14 mouse cellular contexts compared by ENCODE assay signal in genomic region chr14:121359850-121360249, GRCm38 (mm10). TPM values are rescaled to one million over a fixed set of nuclear protein-coding genes. Genes with fewer than 3 reads are reported as not detected.
DNase-seq lines count a peak whose midpoint lies in the region; ATAC-seq and TF ChIP-seq lines count a peak whose summit lies in the region.
"Had no signal": no experiment of that assay in that cellular context is flagged by ENCODE, and none has a peak within 500 bp of the region (broad histone marks: within the 10 kb centered on the region; RNA-seq: fewer than 3 reads in every experiment).

No protein-coding gene starts in this region.

- H3K9me3 ChIP-seq in heart, embryonic 11.5 days (replicated peaks; ENCODE audit: control insufficient read depth, low read length) = 0 out of 2 replicates have a peak, but pooled peaks cover 4% of the 10 kb centered on the region
- H3K9me3 ChIP-seq in midbrain, embryonic 10.5 days (replicated peaks) = peaks cover 5% of the 10 kb centered on the region; the same call in 1 of the 2 replicates
- H3K9me3 ChIP-seq in midbrain, postnatal 0 days (ENCODE audit: low read length) = no peaks in the 10 kb centered on the region
- no peaks in the 10 kb centered on the region for H3K9me3 ChIP-seq in embryonic facial prominence, embryonic 15.5 days (replicated peaks)
- H3K9me3 ChIP-seq: heart, embryonic 13.5 days had no signal

- H3K4me2 ChIP-seq in heart, embryonic 11.5 days = no peak overlapping the region
- no peak overlapping the region for H3K4me2 ChIP-seq in midbrain, postnatal 0 days (ENCODE audit: low read depth, low read length, poor library complexity, severe bottlenecking)
- H3K4me2 ChIP-seq in embryonic facial prominence, embryonic 15.5 days (replicated peaks) = no peak overlapping the region
- H3K4me2 ChIP-seq: heart, embryonic 13.5 days; lung, embryonic 14.5 days had no signal

- no peak overlapping the region for H3K9ac ChIP-seq in heart, embryonic 11.5 days (ENCODE audit: low read depth, low read length)
- H3K9ac ChIP-seq in midbrain, postnatal 0 days (replicated peaks; ENCODE audit: low read length, poor library complexity, severe bottlenecking) = no peak overlapping the region
- no peak overlapping the region for H3K9ac ChIP-seq in embryonic facial prominence, embryonic 15.5 days
- H3K9ac ChIP-seq: lung, embryonic 14.5 days had no signal

- ATAC-seq in heart, embryonic 11.5 days (replicated peaks; ENCODE audit: insufficient number of reproducible peaks, low FRiP score, low TSS enrichment) = no peak
- no peak for ATAC-seq in midbrain, postnatal 0 days (ENCODE audit: low FRiP score)
- no peak for ATAC-seq in embryonic facial prominence, embryonic 15.5 days (ENCODE audit: insufficient number of reproducible peaks, low FRiP score, low TSS enrichment, low read depth)
- ATAC-seq in inflammation-experienced regulatory T-cells, adult 6 months = no peak

- peak overlapping the region; percentile 22; the same call in 1 of the 2 replicates for H3K27ac ChIP-seq in heart, embryonic 11.5 days (ENCODE audit: low read depth, low read length)
- H3K27ac ChIP-seq in midbrain, embryonic 10.5 days (replicated peaks) = 0 out of 2 replicates have a peak overlapping the region, but pooled peaks have one; percentile 19
- no peak overlapping the region for H3K27ac ChIP-seq in midbrain, postnatal 0 days (ENCODE audit: low read depth, low read length)
- H3K27ac ChIP-seq in embryonic facial prominence, embryonic 15.5 days (replicated peaks) = 0 out of 2 replicates have a peak overlapping the region, but pooled peaks have one; percentile 49

- 58% methylated on average over 8 of the region's 8 CpGs for WGBS in heart, embryonic 11.5 days (ENCODE audit: insufficient replicate concordance)
- 74% methylated on average over 8 of the region's 8 CpGs for WGBS in midbrain, embryonic 10.5 days
- 56% methylated on average over 8 of the region's 8 CpGs for WGBS in midbrain, postnatal 0 days
- WGBS in embryonic facial prominence, embryonic 15.5 days = 54% methylated on average over 8 of the region's 8 CpGs

- H3K27me3 ChIP-seq in heart, embryonic 11.5 days (ENCODE audit: control insufficient read depth, insufficient read depth, low read length) = no peaks in the 10 kb centered on the region
- H3K27me3 ChIP-seq in midbrain, embryonic 10.5 days (ENCODE audit: low read depth, poor library complexity, severe bottlenecking) = no peaks in the 10 kb centered on the region
- no peaks in the 10 kb centered on the region for H3K27me3 ChIP-seq in midbrain, postnatal 0 days (ENCODE audit: insufficient read depth, low read length)
- H3K27me3 ChIP-seq in embryonic facial prominence, embryonic 15.5 days = no peaks in the 10 kb centered on the region
- H3K27me3 ChIP-seq: heart, embryonic 13.5 days had no signal

- H3K4me1 ChIP-seq in heart, embryonic 11.5 days (ENCODE audit: control insufficient read depth, insufficient read depth, low read length) = peaks cover 73% of the 10 kb centered on the region
- H3K4me1 ChIP-seq in midbrain, embryonic 10.5 days = peaks cover 22% of the 10 kb centered on the region
- no peaks in the 10 kb centered on the region for H3K4me1 ChIP-seq in midbrain, postnatal 0 days (ENCODE audit: insufficient read depth, low read length)
- H3K4me1 ChIP-seq in embryonic facial prominence, embryonic 15.5 days = peaks cover 65% of the 10 kb centered on the region

- intact Hi-C loops in heart, postnatal 25 days (cut with DNase I) = no loop called here

- H3K4me3 ChIP-seq in heart, embryonic 11.5 days (ENCODE audit: low read depth, low read length) = no peak overlapping the region
- no peak overlapping the region for H3K4me3 ChIP-seq in midbrain, embryonic 10.5 days
- no peak overlapping the region for H3K4me3 ChIP-seq in midbrain, postnatal 0 days (ENCODE audit: low read depth, low read length)
- no peak overlapping the region for H3K4me3 ChIP-seq in embryonic facial prominence, embryonic 15.5 days (replicated peaks)
- H3K4me3 ChIP-seq: heart, embryonic 13.5 days had no signal

- no peaks in the 10 kb centered on the region for H3K36me3 ChIP-seq in heart, embryonic 11.5 days (ENCODE audit: control insufficient read depth, insufficient read depth, low read length)
- H3K36me3 ChIP-seq in midbrain, embryonic 10.5 days = peaks cover 47% of the 10 kb centered on the region
- H3K36me3 ChIP-seq in midbrain, postnatal 0 days (ENCODE audit: insufficient read depth, low read length) = no peaks in the 10 kb centered on the region
- H3K36me3 ChIP-seq in embryonic facial prominence, embryonic 15.5 days = no peaks in the 10 kb centered on the region

- DNase-seq in heart, postnatal 25 days (ENCODE audit: low spot score) = no peak
- no peak for DNase-seq in midbrain, embryonic 10.5 days (ENCODE audit: low spot score)
- DNase-seq in midbrain, postnatal 0 days (ENCODE audit: low spot score) = no peak
- DNase-seq in mesoderm, embryonic 11.5 days (ENCODE audit: low read depth, low spot score) = peak; percentile 33
- DNase-seq in gastrocnemius, postnatal 25 days = no peak
- DNase-seq: B cell, adult 2 months; cerebellum, adult 18-20 months; kidney, postnatal 4 days; lung, embryonic 14.5 days; thymus, postnatal 36 days had no signal

- TF ChIP-seq CTCF in midbrain, postnatal 0 days (IDR thresholded peaks at IDR 0.05) = no peak

RNA-seq across cellular contexts. Expression of gene Stk24, which starts 20.0 kb away (rescaled TPM):
- 37.7 and 38.1 TPM in 2 replicates for polyA plus RNA-seq in heart, embryonic 11.5 days (2014; fragmentation: Nextera tagmentation; extraction: Ambion mirVana)
- total RNA-seq in heart, postnatal 25 days (2021) = 10 to 100 TPM; 67.1 to 78.4 TPM
- polyA plus RNA-seq in midbrain, embryonic 10.5 days (2016; fragmentation: Nextera tagmentation; extraction: Ambion mirVana) = 35.0 and 36.8 TPM in 2 replicates
- 19.5 and 22.3 TPM in 2 replicates for total RNA-seq in midbrain, postnatal 0 days (2014; rRNA removed)
- 9.8 and 12.8 TPM in 2 replicates for polyA plus RNA-seq in midbrain, postnatal 0 days (2015; fragmentation: Nextera tagmentation; extraction: Ambion mirVana)
- polyA plus RNA-seq in embryonic facial prominence, embryonic 15.5 days (2015; fragmentation: Nextera tagmentation; extraction: Ambion mirVana) = 40.0 and 41.7 TPM in 2 replicates
- total RNA-seq in gastrocnemius, postnatal 25 days (2021) = 10 to 100 TPM; 25.5 to 28.1 TPM
- polyA plus RNA-seq in inflammation-experienced regulatory T-cells, adult 6 months (2017; shearing (Covaris generic)) = 10 to 100 TPM; 54.0 to 65.8 (median 54.6) TPM
